In genomic region chr3:86793264-86793663, GRCm38 (mm10) we compare ENCODE assay signal across 11 mouse cellular contexts.
DNase-seq lines count a peak whose midpoint lies in the region; ATAC-seq lines count a peak whose summit lies in the region.
"Had no signal": no experiment of that assay in that cellular context is flagged by ENCODE, and none has a peak within 500 bp of the region (broad histone marks: within the 10 kb centered on the region; RNA-seq: fewer than 3 reads in every experiment).

No protein-coding gene starts in this region.

- H3K27me3 ChIP-seq in forebrain, embryonic 15.5 days, result no peaks in the 10 kb centered on the region
- H3K27me3 ChIP-seq in forebrain, embryonic 14.5 days (replicated peaks; ENCODE audit: control insufficient read depth, insufficient read depth, low read length), result no peaks in the 10 kb centered on the region
- H3K27me3 ChIP-seq in limb, embryonic 12.5 days, result no peaks in the 10 kb centered on the region
- no peaks in the 10 kb centered on the region for H3K27me3 ChIP-seq in limb, embryonic 10.5 days (ENCODE audit: low read depth, poor library complexity, severe bottlenecking)

- DNase-seq in forebrain, embryonic 14.5 days (ENCODE audit: low spot score), result no peak
- DNase-seq in limb, embryonic 10.5 days (ENCODE audit: low spot score), result no peak
- DNase-seq in kidney, adult 11 months, result peak; percentile 41
- DNase-seq in lung, postnatal 14 days, result peak; percentile 8
- no peak for DNase-seq in embryo, embryonic 9.5 days (ENCODE audit: extremely low spot score)
- DNase-seq in urinary bladder, postnatal 14 days (ENCODE audit: low spot score), result no peak
- DNase-seq: cerebellum, adult 9-10 months; retina, postnatal 1 day had no signal

- ATAC-seq in forebrain, embryonic 15.5 days (replicated peaks), result no peak
- no peak for ATAC-seq in forebrain, embryonic 14.5 days
- no peak for ATAC-seq in limb, embryonic 12.5 days (ENCODE audit: insufficient number of reproducible peaks, insufficient read depth, low FRiP score, low TSS enrichment, low read depth)

- H3K27ac ChIP-seq in forebrain, embryonic 15.5 days (replicated peaks), result peak overlapping the region; percentile 24; the same call in 1 of the 2 replicates
- H3K27ac ChIP-seq in forebrain, embryonic 14.5 days (ENCODE audit: low read depth, low read length), result no peak overlapping the region
- H3K27ac ChIP-seq in limb, embryonic 12.5 days, result peak overlapping the region; percentile 23; the same call in 1 of the 2 replicates
- no peak overlapping the region for H3K27ac ChIP-seq in limb, embryonic 10.5 days

- H3K9ac ChIP-seq in forebrain, embryonic 15.5 days (replicated peaks), result no peak overlapping the region
- H3K9ac ChIP-seq in forebrain, embryonic 14.5 days (ENCODE audit: low read length), result no peak overlapping the region
- no peak overlapping the region for H3K9ac ChIP-seq in limb, embryonic 12.5 days (replicated peaks)

- H3K4me3 ChIP-seq in forebrain, embryonic 15.5 days, result no peak overlapping the region
- no peak overlapping the region for H3K4me3 ChIP-seq in forebrain, embryonic 14.5 days (ENCODE audit: low read depth, low read length)
- H3K4me3 ChIP-seq in limb, embryonic 12.5 days (replicated peaks), result no peak overlapping the region
- H3K4me3 ChIP-seq in limb, embryonic 10.5 days, result no peak overlapping the region

- H3K4me1 ChIP-seq in forebrain, embryonic 15.5 days, result peaks cover 11% of the 10 kb centered on the region
- H3K4me1 ChIP-seq in forebrain, embryonic 14.5 days (ENCODE audit: control insufficient read depth, insufficient read depth, low read length), result no peaks in the 10 kb centered on the region
- H3K4me1 ChIP-seq in limb, embryonic 12.5 days (replicated peaks), result 0 out of 2 replicates have a peak, but pooled peaks cover 12% of the 10 kb centered on the region
- peaks cover 20% of the 10 kb centered on the region for H3K4me1 ChIP-seq in limb, embryonic 10.5 days

- H3K4me2 ChIP-seq in forebrain, embryonic 15.5 days (replicated peaks), result no peak overlapping the region
- no peak overlapping the region for H3K4me2 ChIP-seq in forebrain, embryonic 14.5 days (ENCODE audit: low read length)
- no peak overlapping the region for H3K4me2 ChIP-seq in limb, embryonic 12.5 days
- H3K4me2 ChIP-seq: liver, embryonic 11.5 days had no signal

- H3K36me3 ChIP-seq in forebrain, embryonic 15.5 days, result peaks cover 54% of the 10 kb centered on the region
- peaks cover 67% of the 10 kb centered on the region for H3K36me3 ChIP-seq in forebrain, embryonic 14.5 days (ENCODE audit: control insufficient read depth, insufficient read depth, low read length)
- no peaks in the 10 kb centered on the region for H3K36me3 ChIP-seq in limb, embryonic 12.5 days
- H3K36me3 ChIP-seq in limb, embryonic 10.5 days, result no peaks in the 10 kb centered on the region

- no peaks in the 10 kb centered on the region for H3K9me3 ChIP-seq in forebrain, embryonic 15.5 days
- no peaks in the 10 kb centered on the region for H3K9me3 ChIP-seq in forebrain, embryonic 14.5 days (replicated peaks; ENCODE audit: control insufficient read depth, low read length)
- no peaks in the 10 kb centered on the region for H3K9me3 ChIP-seq in limb, embryonic 12.5 days
- no peaks in the 10 kb centered on the region for H3K9me3 ChIP-seq in limb, embryonic 10.5 days (replicated peaks)

- WGBS in forebrain, embryonic 15.5 days, result 80% methylated on average over 4 of the region's 4 CpGs
- 90% methylated on average over 4 of the region's 4 CpGs for WGBS in forebrain, embryonic 14.5 days
- 82% methylated on average over 4 of the region's 4 CpGs for WGBS in limb, embryonic 12.5 days
- WGBS in limb, embryonic 10.5 days, result 90% methylated on average over 4 of the region's 4 CpGs

Comparison
In these comparisons a context has a peak if more than half of its experiments do, and no peak if none do; other contexts are left out.
1. H3K27ac ChIP-seq: peak in forebrain, embryonic 15.5 days (single experiment) and limb, embryonic 12.5 days (single experiment); none in forebrain, embryonic 14.5 days (single experiment) and limb, embryonic 10.5 days (single experiment).
2. DNase-seq: peak in kidney, adult 11 months (single experiment) and lung, postnatal 14 days (single experiment); none in forebrain, embryonic 14.5 days (single experiment), limb, embryonic 10.5 days (single experiment), embryo, embryonic 9.5 days (single experiment) and urinary bladder, postnatal 14 days (single experiment).